Mouse (Mus musculus) MN1 (cell line): Measurements from ENCODE around the gene Gpat2.

Experiments used
- DNase-seq: peaks from one replicate; pipeline ENCODE4 v3.0.0-alpha.2; 2016; ENCODE audit warnings: low spot score

Gpat2 gene

DNA sequence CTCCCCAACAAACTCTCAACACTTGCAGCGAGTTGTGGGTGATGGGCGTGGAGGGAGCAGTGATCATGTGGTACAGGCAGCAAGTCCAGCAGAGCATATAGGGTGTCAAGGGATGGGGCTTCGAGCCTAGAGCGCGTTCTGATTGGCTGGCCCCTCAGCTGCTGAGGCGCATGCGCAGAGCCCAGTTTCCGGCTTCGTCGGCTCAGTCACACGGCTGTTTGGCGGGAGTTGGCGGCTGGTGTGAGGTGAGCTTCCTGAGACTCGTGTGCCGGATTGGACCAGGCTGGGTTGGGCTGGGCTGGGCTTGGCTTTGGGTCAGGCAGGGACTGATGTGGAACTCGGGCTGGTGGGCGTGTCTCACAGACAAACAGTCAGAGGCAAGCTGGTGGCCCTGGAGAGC, at the start of gene Gpat2:
Gene Gpat2 (plus strand): TSS at position 223 of the 400 bp plus-strand sequence.
- DNase-seq, result no peak

DNA sequence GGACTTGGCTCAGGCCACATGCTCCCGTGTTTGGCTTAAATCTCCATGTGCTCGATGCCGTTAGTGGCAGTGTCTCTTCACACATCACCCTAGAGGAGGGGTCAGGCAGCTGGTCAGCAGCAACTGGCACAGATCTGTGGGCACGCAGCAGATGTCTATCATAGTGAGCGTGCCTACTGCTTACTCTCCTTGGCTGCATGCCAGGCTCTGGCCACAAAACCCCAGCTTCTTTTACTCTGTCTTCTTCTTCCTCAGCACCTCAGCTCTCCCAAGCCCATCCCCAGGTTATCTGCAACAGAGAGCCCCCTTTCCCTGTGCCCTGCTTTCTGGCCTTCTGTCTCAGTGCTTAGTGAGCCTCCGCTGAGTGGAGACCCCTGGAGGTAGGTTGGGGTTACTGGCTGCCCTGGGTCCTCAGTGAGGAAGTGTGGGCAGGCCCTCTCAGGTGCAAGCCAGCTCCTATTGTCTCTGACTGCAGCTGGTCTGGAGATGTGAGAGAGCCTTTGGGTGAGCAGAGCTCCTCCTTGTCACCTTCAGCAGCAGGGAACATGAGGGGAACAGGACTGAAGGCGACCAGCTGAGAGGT, 49.1 kb upstream of the Gpat2 start:
- DNase-seq, result peak; percentile 58

DNA sequence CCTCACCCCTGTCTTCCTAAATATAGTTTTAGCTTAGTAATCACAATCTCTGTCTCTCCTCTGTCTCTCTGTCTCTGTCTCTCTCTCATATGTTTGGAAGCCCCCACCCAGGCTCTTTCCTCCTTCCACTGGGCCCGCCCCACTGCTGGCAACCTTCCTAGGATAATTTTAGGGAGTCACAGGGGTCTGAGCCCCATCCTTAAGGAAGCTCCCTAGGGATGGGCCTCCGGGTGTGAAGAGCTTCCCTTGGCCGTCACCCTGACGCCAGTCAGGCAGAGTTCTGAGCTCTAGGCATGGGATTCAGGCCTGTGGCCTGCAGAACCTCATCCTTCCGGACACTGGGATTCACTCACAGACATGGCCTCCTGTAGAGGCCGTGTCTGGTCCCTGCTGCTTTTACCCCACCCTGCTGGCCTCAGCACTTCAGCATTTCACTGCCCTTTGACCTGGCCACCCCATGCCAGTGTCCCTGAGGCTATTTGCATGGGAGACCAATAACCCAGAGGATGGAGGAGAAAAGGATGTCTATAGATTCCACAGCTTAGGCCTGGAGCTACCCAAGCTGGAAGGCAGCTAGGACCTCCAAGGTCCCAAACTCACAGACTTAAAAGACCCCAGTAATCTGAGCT, 48.5 kb upstream of the Gpat2 start:
- DNase-seq, result no peak

GRCm38 (mm10) chr2:127377942-127378610, 46.9 kb upstream of the Gpat2 start:
- DNase-seq, result peak; percentile 44

- DNase-seq, result no peak
Observed at GRCm38 (mm10) chr2:127378611-127378990, 46.4 kb upstream of the Gpat2 start.

DNA sequence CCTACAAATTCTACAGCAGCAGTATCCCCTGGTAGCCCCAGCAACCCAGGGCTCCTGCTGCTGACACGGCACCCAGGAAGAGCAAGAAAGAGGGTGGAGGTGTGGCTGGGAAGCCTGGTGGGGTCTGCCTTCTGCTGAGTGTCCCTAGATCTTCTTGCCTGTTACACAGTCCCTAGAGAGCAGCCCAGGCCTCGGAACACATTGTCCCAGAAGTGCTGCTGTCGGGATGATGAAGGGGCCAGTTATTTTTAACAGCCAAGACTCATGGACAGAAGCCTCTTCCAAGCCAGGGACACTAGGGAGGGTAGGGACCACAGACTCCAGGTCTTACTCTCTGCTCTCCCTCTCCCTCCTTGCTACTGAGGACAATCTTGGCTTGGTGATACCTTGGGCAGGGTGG, 45.7 kb upstream of the Gpat2 start:
- DNase-seq, result no peak

DNA sequence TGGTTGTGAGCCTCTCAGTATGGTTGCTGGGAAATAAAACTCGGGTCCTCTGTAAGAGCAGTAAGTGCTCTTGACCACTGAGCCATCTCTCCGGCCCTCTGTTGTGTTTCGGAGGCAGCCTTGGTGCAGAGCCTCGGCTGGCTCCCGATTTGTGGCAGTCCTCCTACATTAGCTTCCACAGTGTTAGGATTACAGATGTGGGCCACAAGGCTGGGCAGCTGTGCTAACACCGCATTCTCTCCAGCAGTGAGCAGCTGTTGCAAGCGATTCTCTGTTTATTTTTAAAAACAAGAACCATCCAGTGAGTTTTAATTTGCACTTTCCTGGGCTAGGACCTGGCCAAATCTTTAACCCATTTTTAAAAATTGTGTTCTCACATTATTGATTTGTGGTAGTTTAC, 41.1 kb upstream of the Gpat2 start:
- DNase-seq, result no peak

GRCm38 (mm10) chr2:127387521-127387920, 37.5 kb upstream of the Gpat2 start:
- DNase-seq, result no peak

- DNase-seq, result no peak
Observed at GRCm38 (mm10) chr2:127390352-127390751, 34.6 kb upstream of the Gpat2 start.

DNA sequence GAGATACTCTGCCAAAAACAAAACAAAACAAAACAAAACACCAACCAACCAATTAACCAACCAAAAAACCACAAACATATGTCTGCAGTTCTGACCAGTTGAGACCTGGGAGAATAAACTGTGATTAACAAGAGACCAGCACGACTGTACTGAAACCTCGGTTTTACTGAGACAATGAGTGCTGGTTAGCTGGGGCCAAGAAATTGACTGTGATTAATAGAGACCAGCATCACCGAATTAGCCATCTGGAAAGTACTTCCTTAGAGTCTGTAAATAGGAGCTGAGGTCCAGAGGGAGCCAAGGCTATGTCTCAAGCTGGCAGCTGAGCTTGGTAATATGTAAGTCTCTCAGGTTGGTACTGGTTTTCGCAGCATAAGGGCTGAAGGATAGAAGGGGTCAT, 34.2 kb upstream of the Gpat2 start:
- DNase-seq, result peak; percentile 72

GRCm38 (mm10) chr2:127391323-127391722, 33.7 kb upstream of the Gpat2 start:
- no peak for DNase-seq

DNA sequence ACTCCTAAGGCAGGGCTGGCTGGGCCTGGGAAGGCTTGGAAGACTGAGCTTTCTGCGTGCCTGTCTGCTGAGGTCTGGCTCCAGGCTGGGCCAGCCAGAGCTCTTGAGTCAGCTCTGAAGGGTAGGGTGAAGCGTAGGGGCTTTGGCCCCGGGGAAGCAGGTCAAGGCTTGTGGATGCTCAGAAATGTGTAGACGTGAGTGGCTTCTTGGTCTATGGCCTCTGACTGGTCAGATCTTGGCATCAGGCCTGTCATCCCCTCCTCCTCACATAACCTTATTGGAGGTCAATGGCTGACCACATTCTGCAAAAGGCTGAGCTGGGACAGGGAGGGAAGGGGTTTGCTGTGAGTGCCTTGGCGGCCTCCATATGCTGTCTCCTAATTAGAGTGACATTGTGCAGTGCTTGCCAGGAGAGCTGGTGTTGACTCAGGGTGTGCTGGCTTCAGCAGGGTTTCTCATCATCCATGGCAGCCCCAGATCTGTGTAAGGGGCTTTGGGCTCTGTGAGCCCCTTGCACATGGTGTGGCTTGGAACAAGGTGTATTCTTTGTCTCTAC, 30.3 kb upstream of the Gpat2 start:
- DNase-seq, result peak; percentile 18

DNA sequence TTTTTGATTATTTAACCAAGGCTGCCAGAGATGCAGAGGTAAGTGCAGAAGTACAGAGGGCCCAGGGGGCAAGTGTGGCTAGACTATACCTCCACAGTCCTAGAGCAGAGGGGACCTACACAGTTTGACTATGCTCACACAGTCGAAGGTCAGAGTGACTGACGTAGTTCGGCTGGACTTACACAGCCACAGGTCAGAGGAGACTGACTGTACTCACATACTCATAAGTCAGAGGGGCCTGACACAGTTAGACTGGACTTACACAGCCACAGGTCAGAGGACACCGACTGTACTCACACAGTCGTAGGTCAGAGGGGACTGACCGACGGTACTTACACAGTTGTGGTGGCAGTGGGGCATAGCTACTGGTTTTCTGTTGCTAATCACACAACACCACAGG, 26.3 kb upstream of the Gpat2 start:
- DNase-seq, result no peak

- no peak for DNase-seq
Observed at GRCm38 (mm10) chr2:127411126-127411525, 13.9 kb upstream of the Gpat2 start.

- no peak for DNase-seq
Observed at GRCm38 (mm10) chr2:127415806-127416205, 9.2 kb upstream of the Gpat2 start.

DNA sequence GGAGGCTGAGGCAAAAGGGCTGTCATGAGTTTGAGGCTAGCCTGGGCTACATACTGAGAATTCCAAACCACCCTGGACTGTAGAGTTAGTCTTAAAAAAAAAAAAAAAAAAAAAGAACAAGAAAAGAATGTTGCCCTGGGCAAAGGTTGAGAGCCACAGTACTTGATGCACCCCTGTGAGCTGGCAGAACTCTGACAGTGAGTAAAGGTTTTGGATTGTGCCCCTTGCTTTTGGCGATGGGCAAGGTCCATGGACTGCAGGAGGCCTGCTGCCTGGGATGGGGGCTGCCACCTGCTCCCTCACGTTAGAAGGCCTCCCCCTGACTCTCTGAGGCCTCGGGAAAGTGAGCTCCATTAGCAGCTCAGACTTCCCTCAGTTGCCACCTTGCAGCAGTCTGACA, 8.3 kb upstream of the Gpat2 start:
- no peak for DNase-seq

DNA sequence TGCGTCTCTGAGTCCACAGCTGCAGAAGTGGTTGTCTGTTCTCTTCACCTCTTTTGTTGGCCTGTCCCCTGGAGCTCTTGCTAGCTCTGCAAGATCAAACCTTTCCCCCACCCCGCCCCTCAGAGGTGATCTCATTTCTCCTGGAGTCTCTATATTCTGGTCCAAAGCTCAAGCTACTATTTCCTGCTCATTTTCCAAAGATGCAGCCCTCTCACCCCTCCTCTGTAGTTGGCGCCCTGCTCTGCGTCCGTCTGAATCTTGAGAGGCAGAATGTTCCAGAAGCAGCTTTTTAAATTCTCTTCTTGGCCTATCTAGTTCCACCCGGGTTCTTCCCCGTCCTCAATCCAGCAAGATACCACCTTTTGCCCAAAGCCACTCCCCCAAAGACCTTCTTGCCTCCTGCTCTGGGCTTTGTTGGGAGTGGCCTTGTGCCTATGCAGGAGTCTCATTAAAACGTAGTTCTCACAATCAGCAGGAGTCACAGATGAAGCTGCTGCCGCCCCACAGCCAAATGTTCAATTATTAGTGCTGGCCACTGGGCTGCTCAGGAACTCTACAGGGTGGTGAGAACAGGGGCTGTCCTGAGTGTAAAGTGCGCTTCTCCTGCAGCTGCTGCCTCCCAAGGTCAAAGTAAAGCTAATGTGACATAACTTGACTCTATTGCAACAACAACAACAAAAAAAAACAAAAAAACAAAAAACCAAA, 6.6 kb upstream of the Gpat2 start:
- no peak for DNase-seq

DNA sequence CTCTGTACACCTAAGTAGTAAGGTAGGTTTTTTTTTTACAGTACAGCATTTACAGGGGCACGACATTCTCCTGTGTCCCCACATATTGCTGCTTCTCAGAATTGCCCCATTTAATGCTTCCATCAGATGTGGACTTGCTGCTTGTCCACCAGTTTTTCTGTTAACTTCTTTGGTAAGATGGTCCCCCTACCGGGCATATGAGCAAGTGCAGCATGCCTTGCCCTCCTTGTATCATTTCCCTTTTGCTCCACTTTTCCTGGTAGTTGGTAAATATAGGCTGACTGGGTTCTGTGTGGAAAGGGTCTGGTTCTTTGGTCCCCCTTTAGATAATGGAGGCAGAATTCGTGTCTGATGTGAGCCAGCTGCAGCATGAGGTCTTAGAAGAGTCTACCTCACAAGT, 5.2 kb downstream of the Gpat2 start:
- peak; percentile 68 for DNase-seq

GRCm38 (mm10) chr2:127433487-127434295, 8.7 kb downstream of the Gpat2 start:
- DNase-seq, result peak; percentile 16

GRCm38 (mm10) chr2:127435135-127435534, 10.1 kb downstream of the Gpat2 start:
- peak; percentile 42 for DNase-seq

GRCm38 (mm10) chr2:127435554-127435953, 10.6 kb downstream of the Gpat2 start:
- DNase-seq, result no peak

GRCm38 (mm10) chr2:127437697-127438096, 12.7 kb downstream of the Gpat2 start:
- no peak for DNase-seq
